Mouse (Mus musculus) testis, adult 2 months (tissue): Measurements from ENCODE around the gene Tifa.

Source experiments
- CTCF ChIP-seq: fragments of 200-500 bp; IDR thresholded peaks from 2 replicates; pipeline ENCODE4 v1.5.1; 2012; ENCODE audit warnings: low read depth, mild to moderate bottlenecking, inconsistent platforms, low read length, moderate library complexity; ENCODE audit not compliant: control insufficient read depth, insufficient read depth, insufficient replicate concordance
- POLR2A ChIP-seq: fragments of 200-500 bp; IDR thresholded peaks from 2 replicates; pipeline ENCODE4 v1.6.1; 2012; ENCODE audit warnings: low read depth, mild to moderate bottlenecking, inconsistent platforms, low read length, moderate library complexity; ENCODE audit not compliant: control insufficient read depth

- TF ChIP-seq POLR2A, result no peak
- TF ChIP-seq CTCF, result no peak
Observed at GRCm38 (mm10) chr3:127879968-127880367, 90.4 kb downstream of the Tifa start.
